Mouse (Mus musculus) liver, adult (tissue): ENCODE data around the gene Gdf15.

ENCODE experiments used
- GATA4 ChIP-seq: IDR thresholded peaks from 2 replicates; pipeline ENCODE4 v1.6.1; 2014; ENCODE audit warnings: mild to moderate bottlenecking, low read length; ENCODE audit not compliant: insufficient replicate concordance

The Gdf15 gene

DNA sequence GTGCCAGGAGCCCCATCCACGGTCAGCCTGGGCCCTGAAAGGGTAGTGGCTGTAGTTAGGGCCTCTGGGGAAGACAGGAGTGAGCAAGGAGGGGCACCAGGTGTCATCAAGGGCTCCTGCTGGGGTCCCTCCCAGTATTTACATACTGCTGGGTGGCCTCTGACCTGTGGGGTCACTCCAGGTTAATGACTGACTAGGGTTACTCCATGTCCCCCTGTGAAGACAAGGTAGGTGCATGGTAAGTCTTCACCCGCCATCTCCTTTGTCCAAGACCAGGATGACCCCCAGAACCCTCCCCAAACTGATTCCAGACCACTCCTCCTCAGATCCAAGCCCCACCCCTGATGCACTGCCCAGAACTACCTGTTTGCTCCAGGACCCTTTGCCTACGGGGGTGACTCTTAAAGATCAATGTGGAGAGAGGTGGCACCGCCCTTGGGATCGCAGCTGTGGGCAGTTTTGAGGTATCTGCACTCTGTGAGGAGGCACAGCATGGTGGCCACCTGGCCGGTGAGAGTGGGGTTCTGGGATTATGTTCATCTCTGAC, at the start of gene Gdf15:
TSS of gene Gdf15 (minus strand) at position 111 of the 547 bp plus-strand sequence.
- TF ChIP-seq GATA4, result no peak

DNA sequence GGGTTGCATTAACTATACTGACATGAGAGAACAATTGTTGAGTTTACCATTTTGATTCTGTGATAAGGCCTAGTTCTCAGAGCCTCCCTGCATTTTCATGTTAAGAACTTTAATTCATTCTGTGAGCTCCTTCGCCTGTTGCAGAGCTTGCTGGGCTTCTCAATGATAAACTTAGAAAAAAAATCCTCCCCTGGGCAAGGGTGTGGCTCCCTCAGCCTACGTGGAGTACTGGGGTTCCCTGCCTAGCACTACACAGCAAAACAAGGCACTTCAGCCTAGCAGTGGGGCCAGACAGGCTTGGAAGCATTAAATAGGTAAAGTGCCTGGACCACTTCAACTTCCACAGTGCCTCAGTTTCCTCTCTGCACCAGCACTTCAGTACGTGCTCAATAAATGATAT, 49.2 kb upstream of the Gdf15 start:
- TF ChIP-seq GATA4, result no peak

DNA sequence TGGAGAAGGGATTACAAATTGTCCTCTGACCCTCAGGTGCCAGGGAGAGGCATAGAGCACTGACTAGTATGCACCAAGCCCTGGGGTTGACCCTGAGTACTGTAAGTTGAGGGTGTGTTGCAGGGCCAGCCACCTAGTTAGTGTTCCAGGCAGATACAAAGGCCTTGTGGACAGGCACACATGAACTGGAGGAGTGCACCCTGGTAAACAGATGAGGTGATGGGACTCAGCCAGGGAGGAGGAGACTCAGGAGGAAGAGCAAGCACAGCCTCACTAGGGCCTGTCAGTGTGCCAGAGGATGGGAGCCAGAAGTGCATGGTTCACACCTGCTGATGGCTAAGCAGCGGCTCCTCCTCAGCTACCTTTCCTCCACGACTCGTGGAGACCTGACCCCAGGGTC, 47.8 kb upstream of the Gdf15 start:
- TF ChIP-seq GATA4, result no peak

DNA sequence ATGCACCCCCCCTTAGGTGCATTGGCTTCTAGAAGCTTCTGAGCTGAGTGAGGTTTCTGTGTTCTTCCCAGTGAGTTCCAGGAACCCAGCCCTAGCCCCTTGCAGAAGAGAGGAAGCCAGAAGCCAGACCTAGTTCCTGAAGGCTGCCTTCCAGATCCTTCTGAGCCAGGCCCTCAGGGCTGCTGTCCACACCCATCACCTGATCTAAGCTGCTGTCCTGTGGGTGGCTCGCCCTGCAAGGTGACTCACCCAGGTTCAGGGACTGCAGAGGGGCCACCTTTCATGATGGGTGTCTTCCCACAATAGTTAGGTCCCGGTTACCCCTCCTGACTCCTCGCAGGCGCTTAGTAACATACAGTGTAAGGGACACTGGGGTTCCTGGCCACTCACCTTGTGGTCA, 47.1 kb upstream of the Gdf15 start:
- TF ChIP-seq GATA4, result no peak

DNA sequence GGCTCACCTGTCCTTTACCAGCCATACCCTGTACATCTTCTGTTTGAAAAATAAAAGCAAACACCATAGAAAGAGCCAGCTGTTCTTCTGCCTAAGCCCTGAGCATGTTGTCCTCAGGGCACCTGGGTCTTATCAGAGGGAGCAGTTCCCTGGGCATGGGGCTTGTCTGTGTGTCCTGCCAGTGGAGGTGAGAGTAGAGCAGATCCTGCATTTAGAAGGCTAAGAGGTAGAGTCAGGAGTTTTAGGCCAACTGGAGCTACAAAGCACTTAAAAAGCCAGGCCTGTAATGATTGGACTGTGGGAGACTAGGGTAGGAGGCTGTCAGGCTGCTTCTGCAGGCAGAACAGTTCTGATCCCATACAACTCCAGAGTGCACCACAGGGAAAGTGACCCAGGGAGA, 46.4 kb upstream of the Gdf15 start:
- no peak for TF ChIP-seq GATA4

DNA sequence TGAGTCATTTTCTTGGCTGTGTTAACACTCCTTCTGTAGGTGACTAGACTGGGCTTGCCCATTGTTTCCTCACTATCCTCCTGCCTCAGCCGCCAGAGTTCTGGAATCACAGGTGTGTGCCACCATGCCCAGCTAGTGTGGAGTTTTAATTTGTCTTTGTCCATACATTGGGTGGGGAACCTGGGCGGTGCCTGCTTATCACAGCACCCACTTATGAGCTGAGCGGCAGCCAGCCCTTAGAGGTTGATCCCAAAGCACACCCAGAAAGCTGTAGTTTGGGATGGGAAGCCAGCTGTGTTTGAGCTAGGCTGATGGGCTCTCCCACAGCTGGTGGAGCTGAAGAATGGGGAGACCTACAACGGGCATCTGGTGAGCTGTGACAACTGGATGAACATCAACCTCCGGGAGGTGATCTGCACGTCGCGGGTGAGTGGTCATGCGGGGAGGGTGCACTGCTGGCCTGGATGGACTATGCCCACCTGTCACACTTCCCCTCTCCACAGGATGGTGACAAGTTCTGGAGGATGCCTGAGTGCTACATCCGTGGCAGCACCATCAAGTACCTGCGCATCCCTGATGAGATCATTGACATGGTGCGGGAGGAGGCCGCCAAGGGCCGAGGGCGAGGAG, 45.3 kb upstream of the Gdf15 start:
- TF ChIP-seq GATA4, result no peak

DNA sequence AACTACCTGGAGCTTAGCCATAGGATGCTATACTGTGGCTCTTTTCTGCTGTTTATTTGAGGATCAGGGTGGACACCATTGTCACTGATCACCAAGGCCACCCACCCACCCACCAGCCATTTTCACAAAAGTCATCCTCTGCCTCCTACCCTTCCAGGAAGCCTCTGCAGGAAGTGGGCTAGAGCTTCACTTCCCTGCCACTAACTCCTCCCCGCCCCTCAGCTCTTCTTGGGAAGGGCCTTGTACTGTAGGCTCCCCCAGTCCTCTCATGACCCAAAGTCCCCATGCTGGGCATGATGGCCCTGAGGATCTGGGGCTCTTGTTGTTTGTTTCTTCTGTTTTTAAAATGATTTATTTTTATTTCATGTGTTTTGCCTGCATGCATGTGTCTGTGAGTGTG, 43.1 kb upstream of the Gdf15 start:
- TF ChIP-seq GATA4, result no peak

DNA sequence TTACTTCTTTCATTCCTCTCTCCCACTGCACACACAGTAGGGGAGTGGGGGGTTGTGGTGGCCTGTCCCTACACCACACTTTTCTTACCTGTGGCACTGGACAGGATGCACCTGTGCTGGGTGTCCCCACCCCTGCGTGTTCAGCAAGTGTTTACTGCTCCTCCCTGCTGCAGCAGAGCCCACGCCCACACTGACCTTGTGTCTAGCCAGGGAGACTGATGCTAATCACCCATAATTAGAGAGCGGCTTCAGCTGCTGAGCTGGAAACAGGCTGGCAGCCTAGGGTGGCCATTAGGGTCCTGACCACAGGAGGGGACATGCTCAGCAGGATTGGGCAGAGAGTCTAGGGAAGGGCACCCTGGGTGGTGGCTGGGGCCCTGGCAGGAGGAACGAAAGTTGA, 42.5 kb upstream of the Gdf15 start:
- TF ChIP-seq GATA4, result no peak

DNA sequence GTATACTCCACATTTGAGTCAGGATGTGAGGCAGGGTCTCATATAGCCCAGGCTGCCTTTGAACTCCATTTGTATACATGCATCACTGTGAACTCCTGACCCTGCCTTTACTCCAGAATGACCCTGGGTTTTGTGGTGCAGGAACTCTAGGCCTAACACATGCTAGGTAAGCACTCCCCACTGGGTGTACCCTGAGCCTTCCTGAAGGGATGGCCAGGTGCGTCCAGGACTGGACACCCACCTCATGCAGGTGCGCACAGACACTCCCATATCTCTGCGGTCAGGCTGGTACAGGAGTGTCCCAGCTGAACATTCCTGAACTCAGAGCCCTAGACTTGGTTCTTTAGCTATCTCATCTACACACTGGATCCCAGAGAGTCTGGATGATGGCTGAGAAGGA, 41.9 kb upstream of the Gdf15 start:
- TF ChIP-seq GATA4, result no peak

DNA sequence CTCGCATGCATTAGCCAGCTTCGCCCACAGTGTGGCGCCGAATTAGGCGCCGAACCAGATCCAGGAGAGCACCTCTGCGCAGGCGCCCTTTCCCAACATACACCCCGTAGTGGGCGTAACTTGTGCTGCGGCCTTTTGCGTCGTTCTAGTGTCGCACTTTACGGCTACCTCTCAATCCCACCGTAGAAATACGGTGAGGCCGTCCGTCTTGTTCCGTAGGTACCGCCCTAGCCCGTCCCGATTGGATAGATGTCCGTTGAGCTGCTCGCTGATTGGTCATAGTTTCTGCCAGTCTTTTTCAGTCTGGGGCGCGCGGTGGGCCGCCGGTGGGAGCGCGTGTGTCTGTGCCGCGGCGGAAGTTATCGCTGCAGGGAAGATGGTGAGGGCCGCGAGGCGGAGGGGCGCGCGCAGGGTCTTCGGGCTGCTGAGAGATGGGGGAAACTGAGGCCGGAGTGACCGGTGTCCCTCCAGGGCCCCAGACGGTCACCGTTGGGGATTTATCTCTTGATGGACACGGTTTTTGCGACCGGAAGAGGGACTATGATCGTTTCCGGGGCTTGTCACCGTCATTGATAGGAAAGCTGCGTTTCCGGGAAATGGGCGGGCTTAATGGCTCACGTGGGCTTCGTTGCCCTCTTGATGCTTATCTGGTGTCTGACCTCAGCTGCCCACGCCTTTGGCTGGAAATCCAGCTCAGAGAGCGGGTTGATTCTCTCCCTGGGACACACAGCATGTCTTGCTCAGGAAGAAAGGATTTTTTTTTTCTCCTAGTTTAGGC, 41.0 kb upstream of the Gdf15 start, which contains the start of gene Lsm4:
TSS of gene Lsm4 (plus strand) at position 170 of the 778 bp plus-strand sequence.
- TF ChIP-seq GATA4, result peak; percentile 99

DNA sequence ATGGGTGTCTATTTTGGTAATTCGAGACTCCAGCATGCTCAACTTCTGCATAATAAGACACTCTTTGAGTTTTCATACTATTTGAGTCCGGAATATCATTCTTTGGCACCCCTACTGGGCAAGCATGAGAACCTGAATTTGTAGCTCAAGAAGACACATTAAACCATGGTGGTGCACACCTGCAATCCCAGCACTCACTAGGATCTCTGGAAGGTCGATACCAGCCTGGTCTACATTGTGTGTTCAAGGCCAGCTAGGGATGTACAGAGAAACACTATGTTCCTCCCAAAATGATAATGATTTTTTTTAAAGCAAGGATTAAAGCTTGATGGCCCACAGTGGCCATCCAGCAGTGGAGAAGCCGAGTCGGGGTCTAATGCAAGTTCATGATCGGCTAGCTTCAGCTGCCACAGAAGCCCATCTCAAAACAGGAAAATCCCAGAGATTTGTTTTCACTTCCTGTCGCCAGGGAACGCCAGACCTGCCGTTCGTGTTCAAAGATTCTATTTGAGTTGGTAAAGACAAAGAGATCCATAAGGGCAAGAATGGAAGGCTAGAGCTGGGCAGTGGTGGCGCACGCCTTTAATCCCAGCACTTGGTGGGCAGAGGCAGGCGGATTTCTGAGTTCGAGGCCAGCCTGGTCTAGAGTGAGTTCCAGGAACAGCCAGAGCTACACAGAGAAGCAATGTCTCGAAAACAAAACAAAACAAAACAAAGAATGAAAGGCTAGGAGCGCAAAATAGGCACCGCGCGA, 40.2 kb upstream of the Gdf15 start:
- no peak for TF ChIP-seq GATA4

DNA sequence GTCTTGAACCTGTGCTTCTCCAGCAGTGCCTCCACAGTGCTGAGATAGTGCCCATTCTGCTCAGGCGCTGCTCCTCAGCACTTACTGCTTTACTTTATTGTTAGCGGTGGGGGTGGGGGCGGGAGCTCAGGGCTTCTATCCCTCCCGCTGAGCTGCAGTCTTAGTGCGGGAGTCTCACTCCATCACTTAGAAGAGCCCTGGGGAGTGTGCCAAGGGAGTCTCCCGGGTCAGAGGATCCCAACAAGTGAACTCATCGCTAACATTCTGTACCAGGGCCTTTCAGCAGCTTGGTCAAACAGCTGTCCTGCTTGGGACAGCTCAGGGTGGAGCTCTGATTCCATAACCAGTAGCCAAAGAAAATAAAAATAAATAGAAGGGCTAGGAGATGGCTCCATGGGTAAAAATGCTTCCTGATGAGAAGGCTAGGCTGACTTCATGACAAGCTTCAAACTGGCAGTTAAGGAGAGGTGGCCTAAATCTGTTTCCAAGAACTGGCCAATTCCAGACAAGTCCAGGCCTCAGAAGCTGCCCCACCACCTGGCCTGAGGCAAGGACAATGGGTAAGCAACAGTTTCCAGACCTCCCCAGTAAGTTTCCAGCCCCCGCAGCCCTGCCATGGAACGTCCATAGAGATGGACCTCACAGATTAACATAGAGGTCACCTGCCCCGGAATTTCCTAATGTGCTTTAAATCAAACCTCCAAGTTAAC, 39.5 kb upstream of the Gdf15 start:
- no peak for TF ChIP-seq GATA4

DNA sequence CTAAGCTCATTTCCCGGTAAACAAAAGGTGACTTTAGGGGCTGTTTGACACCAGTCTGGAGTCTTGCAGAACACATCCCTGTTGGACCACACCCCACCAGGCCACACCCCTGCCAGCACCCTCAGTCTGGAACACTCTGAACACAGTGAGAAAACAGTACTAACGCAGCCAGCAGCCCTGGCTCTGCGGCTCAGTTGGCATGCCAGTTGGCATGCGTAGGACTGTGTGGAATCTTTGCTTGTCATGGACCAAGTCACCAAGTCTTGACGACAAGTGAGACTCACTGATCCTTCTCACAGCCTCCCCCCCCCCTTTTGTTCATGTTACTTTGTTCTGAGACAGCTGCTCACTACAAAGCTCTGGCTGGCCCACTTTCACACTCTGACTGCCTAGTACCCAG, 34.8 kb upstream of the Gdf15 start:
- no peak for TF ChIP-seq GATA4

DNA sequence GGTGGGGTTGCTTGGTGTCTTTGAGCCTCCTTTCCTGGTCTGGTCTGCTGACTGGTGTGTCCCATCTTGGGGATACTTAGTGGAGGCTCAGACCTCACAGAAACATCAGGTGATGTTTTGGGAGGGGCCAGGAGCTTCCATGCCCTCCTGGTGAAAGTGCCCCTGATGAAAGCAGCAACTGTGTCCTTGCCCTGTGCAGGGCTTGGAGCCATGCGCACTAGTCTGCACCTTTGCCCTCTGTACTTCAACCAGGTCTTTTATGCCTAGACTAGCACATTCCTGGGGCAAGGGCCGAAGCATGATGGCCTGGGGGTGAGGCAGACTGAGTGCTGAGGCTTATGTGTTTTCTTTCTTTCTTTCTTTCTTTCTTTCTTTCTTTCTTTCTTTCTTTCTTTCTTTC, 33.3 kb upstream of the Gdf15 start:
- no peak for TF ChIP-seq GATA4

DNA sequence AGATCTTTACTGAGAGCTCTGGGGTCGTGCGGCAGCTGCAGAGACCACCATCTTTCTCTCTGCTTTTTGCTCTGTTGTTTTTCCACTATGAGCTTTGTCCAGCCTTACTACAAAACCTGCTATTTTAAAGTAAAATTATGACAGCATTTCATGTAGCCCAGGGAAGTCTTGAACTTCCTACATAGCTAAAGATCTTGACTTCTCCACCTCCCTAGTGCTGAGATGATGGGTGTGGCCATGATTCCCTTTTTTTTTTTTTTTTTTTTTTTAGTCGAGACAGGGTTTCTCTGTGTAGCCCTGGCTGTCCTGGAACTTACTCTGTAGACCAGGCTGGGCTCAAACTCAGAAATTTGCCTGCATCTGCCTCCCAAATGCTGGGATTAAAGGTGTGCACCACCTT, 32.4 kb upstream of the Gdf15 start:
- no peak for TF ChIP-seq GATA4
